Mouse (Mus musculus) bone marrow, adult 2 months (tissue): ENCODE results near the gene Gna11.

Experiments
- CTCF ChIP-seq: fragments of 200-500 bp; IDR thresholded peaks from 2 replicates; pipeline ENCODE4 v1.5.1; 2011; ENCODE audit warnings: low read length, control low read depth; ENCODE audit not compliant: control insufficient read depth, insufficient read depth
- POLR2A ChIP-seq: fragments of 200-500 bp; IDR thresholded peaks from 2 replicates; pipeline ENCODE4 v1.6.1; 2011; ENCODE audit warnings: low read depth, mild to moderate bottlenecking, control low read depth, low read length, borderline replicate concordance; ENCODE audit not compliant: control insufficient read depth

DNA sequence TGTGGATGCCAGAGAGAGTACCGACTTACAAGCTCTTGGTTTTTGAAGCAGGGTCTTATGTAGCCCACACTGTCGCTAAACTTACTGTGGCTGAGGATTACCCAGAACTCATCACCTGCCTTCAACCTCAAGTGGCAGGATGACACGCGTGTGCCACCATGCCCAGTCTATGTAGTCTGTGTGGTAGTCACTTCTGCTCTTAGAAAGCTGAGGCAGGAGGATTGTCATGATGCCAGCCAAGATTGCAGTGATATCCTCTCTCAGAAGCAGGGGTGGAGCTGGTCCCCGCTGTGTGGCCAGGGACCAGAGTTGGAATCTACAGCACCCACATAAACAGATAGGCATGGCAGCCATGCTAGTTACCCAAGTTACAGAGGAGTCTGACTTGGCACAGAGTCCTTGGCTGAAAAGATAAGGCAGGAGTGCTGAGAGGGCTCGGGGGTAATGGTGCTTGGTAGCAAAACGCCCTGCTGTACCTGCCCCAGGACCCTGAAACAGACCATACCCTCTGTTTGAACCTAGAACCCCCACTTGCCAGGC is 59.4 kb downstream of the Gna11 start:
- TF ChIP-seq POLR2A (no peak), CTCF (no peak)
